Mouse (Mus musculus) lung, postnatal 36 days (tissue): ENCODE data around the gene Ankrd55.
"Not testable (repeated sequence)": the region's sequence is repeated elsewhere in the genome, so short reads cannot be mapped to it uniquely, and the experiment has no call there.

Experiments
- DNase-seq: peaks from one replicate; pipeline ENCODE4 v3.0.0; 2022; ENCODE audit warnings: mixed read lengths

The Ankrd55 gene

GRCm38 (mm10) chr13:112415896-112416295, 127.6 kb downstream of the Ankrd55 start:
- DNase-seq: no peak

- DNase-seq: no peak
Measured at GRCm38 (mm10) chr13:112416410-112417162, 128.3 kb downstream of the Ankrd55 start.

GRCm38 (mm10) chr13:112417163-112417523, 128.9 kb downstream of the Ankrd55 start:
- no peak for DNase-seq

DNA sequence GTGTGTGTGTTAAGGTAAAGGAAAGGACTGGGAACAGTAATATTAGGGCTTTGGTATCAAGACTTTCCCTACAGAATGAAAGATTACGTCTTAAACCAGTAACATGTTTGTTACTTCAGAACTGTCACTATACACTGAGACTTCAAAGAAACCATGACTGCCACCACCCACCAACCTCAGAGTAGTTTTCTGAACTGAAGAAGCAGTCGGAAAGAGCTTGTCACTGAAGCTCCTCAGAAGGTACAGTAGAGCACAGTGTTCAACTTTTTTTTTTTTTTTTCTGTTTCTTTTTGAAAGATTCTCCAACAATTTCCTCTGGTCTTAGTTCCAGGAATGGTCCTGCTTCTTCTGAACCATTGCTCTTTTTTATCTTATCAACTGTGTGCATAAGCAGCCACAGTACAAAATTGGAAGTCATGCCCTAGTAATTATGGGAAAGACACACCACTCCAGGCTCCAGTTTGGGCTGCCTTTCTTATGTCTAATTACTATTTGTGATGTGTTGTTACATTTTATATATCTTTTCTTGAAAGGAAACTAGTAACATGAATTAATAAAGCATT, 129.7 kb downstream of the Ankrd55 start:
- DNase-seq: no peak

GRCm38 (mm10) chr13:112418595-112418994, 130.3 kb downstream of the Ankrd55 start:
- no peak for DNase-seq

- DNase-seq: no peak
Measured at GRCm38 (mm10) chr13:112424212-112424611, 136.0 kb downstream of the Ankrd55 start.

GRCm38 (mm10) chr13:112424635-112425034, 136.4 kb downstream of the Ankrd55 start:
- no peak for DNase-seq

DNA sequence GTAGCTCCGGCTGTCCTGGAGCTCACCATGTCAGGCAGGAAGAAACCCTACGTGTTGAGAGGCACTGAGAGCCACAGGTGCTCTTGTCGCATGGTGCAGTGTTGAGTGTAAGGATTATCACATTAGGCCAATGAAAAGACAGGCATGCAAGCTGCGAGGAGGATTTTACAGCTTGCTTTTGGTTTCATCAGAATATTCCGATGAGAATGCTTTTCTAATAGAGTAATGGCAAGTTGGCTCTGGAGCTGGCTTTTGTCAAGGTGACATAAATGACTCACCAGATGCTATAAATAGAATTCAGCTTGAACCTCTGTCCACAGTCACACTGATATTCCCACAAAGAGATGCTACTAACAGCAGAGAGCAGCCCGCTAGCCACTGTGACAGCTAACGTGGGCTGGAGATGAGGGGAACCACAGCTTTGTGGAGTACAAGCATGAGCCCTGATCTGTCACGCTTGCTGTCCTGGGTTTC, 137.0 kb downstream of the Ankrd55 start:
- DNase-seq: no peak

DNA sequence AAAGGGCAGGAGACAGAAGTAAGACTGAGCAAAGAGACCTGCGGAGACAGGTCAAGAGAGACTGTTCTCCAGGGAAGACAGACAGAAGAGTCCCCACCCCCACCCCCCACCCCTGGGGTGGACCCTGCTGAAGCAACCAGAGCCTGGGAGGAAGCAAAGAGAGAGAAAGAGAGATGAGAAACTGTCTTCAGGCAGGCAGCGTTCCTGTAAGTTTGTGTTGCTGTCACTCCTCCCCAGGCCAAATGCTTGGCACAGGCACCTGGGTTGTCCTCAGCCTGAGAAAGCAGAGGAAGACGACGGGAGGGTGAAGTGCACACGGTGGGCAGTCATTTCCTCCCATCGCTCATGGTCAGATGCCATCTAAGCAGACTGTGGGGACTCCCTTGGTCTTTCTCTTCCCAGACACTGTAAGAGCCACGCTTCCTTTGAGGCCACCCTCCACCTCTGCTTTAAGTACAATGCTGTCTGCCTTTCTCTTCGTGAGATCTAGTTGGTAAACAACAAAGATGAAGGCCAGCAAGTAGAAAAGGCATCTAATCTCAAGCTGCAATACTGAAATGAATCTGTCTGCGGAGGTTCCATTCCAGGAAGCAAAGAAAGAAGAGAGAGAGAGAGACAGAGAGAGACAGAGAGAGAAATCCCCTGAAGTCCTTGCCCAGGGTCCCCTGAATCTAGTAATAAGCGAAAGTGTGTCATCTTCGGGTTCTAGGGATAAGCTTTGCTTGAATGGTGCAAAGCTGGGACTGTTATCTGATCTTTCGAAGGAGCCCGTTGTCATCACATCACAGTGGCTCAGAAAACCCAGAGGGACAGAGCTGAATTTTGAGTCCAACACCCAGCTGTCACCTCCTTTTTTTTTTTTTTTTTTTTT, 138.2 kb downstream of the Ankrd55 start:
- DNase-seq: no peak

DNA sequence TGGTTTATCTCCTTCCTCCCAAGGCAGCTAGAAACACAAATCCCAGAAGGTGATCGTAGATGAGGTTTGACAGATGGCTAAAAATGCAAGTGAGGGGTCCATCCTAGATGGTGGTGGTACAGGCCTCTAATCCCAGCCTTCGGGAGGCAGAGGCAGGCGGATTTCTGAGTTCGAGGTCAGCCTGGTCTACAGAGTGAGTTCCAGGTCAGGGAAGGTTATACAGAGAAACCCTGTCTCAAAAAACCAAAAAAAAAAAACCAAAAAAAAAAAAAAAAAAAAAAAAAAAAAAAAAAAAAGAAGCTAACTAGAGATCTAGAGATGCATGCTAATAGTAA, 138.9 kb downstream of the Ankrd55 start:
- not testable (repeated sequence) for DNase-seq

DNA sequence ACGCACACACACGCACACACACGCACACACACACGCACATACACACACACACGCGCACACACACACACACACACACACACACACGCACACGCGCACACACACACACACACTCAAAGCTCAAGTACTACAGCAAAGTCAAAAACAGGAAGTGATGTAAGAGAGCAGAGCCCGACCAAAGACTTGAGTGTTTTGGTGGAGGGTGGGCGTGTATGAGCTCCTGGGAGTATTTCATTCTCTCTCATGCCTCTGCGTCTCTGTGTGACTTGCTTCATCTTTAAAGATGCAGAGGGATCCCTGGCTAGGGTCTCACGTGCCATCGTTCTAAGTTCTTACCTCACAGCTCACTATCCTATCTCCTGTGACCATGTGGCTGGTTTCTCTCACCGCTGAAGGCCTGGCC, 139.3 kb downstream of the Ankrd55 start:
- peak; percentile 55 for DNase-seq

DNA sequence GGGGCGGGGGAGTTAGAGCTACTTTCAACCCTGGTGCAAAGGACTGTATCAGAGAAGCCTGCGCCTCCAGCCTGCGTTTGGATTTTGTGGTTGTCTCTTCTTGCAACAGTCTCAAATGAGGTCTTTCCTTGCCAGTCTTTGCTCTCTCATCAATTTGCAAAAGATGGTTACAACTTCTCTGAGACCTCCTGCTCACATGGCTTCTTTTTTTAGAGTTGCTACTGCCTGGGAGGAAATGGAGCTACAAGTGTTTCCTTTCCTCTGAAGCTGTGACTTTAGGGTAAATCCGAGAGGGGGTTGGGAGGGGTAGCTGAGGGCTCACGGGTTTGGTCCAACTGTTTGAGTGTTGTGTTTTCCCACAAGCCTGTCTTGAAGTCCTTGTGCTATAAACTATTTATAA, 145.0 kb downstream of the Ankrd55 start:
- DNase-seq: peak; percentile 53
